Mouse (Mus musculus): Measurements from ENCODE around the gene Riok2.

GRCm38 (mm10) chr17:17409601-17410000, 35.5 kb downstream of the Riok2 start:
- TF ChIP-seq CTCF (IDR thresholded peaks at IDR 0.05; ENCODE audit: low read depth, low read length): no peak
- TF ChIP-seq POLR2A (IDR thresholded peaks at IDR 0.05; ENCODE audit: borderline replicate concordance, low read depth, low read length): no peak

Data from bone marrow macrophage, adult 2 months (primary cell).